Mouse (Mus musculus) hindbrain, postnatal 0 days (tissue): ENCODE measurements around the gene Ccr3. TPM values are rescaled to one million over a fixed set of nuclear protein-coding genes. Genes with fewer than 3 reads are reported as not detected.
"Not testable (repeated sequence)": the region's sequence is repeated elsewhere in the genome, so short reads cannot be mapped to it uniquely, and the experiment has no call there.

Experiments used
- ATAC-seq: fragments of 200-750 bp; cut with Nextera tagmentation; 2 replicates; pipeline ENCODE4 v1.8.0; 2017; ENCODE audit warnings: mild to moderate bottlenecking, moderate TSS enrichment, moderate library complexity
- DNase-seq: peaks from one replicate; pipeline ENCODE4 v3.0.0-alpha.2; 2015; ENCODE audit warnings: low spot score
- H3K27ac ChIP-seq: fragments of 300-500 bp; sonication (generic); 2 replicates; pipeline ENCODE4 v1.5.1; 2014; ENCODE audit warnings: mild to moderate bottlenecking
- H3K27me3 ChIP-seq: fragments of 300-500 bp; sonication (generic); 2 replicates; pipeline ENCODE4 v1.6.1; 2014; ENCODE audit warnings: low read length, mixed read lengths; ENCODE audit not compliant: insufficient read depth
- H3K36me3 ChIP-seq: fragments of 300-500 bp; sonication (generic); 2 replicates; pipeline ENCODE4 v1.6.1; 2014; ENCODE audit warnings: low read length, mixed read lengths; ENCODE audit not compliant: insufficient read depth
- H3K4me1 ChIP-seq: fragments of 300-500 bp; sonication (generic); 2 replicates; pipeline ENCODE4 v1.6.1; 2014; ENCODE audit warnings: antibody characterized with exemption, low read length, mixed read lengths; ENCODE audit not compliant: insufficient read depth
- H3K4me2 ChIP-seq: fragments of 300-500 bp; sonication (generic); 2 replicates; pipeline ENCODE4 v1.6.1; 2014; ENCODE audit warnings: low read depth, mild to moderate bottlenecking, low read length, moderate library complexity, mixed read lengths
- H3K4me3 ChIP-seq: fragments of 300-500 bp; sonication (generic); 2 replicates; pipeline ENCODE4 v1.5.1; 2014; ENCODE audit warnings: low read length
- H3K9ac ChIP-seq: fragments of 300-500 bp; sonication (generic); replicated peaks from 2 replicates; pipeline ENCODE4 v1.6.1; 2014; ENCODE audit warnings: mild to moderate bottlenecking, low read length, moderate library complexity, mixed read lengths
- H3K9me3 ChIP-seq: fragments of 300-500 bp; sonication (generic); 2 replicates; pipeline ENCODE4 v1.6.1; 2016; ENCODE audit warnings: low read length, mixed read lengths
- CTCF ChIP-seq: IDR thresholded peaks from 2 replicates; pipeline ENCODE4 v1.5.1; 2016; ENCODE audit warnings: antibody characterized with exemption, control low read depth, low read depth
- WGBS: fragments of 180-500 bp; shearing (Covaris S2); extraction: QIAGEN DNeasy Blood & Tissue Kit; methylation state at CpG from one replicate; pipeline ENCODE4 v1.1.7; 2014; 5-methylcytosine and 5-hydroxymethylcytosine counted together
- polyA plus RNA-seq: library from polyadenylated mRNA; unstranded; fragments of >200 nt; fragmentation: Nextera tagmentation; extraction: Ambion mirVana; gene quantifications from 2 replicates; pipeline ENCODE4 v1.2.1, GENCODE M21; 2015
- total RNA-seq: library from RNA; depleted of rRNA; stranded (reverse); fragments of >200 nt; gene quantifications from 2 replicates; pipeline ENCODE4 v1.2.3, GENCODE M21; 2014; rRNA removed

Gene Ccr3
- total and polyA plus RNA-seq, 2 experiments from 2014 or later, result not detected

DNA sequence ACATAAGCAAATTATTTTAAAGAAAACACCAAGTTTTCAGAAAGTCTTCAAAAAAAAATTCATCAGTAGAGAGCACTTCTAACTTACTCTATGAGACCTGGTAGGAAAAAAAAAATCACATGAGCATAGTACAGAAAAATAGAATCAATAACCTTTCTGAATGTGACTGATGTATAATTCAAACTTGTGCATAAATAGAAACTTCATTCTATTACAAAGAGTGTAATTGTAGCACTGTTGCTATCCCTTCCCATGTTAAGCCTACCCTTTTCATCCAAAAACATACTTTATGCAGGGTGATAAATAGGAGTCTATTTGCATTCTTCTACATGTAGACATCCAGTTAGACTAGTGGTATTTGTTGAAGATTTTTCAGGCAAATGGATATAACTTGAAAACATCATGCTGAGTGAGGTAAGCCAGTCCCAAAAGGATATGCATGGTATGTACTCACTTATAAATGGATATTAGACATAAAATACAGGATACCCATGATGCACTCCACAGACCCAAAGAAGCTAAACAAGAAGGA is 44.9 kb downstream of the Ccr3 start:
- no peak overlapping the region for H3K27ac ChIP-seq
- no peak overlapping the region for H3K4me3 ChIP-seq
- H3K9me3 ChIP-seq, result no peaks in the 10 kb centered on the region
- no peak for ATAC-seq
- no peak overlapping the region for H3K4me2 ChIP-seq
- no peak overlapping the region for H3K9ac ChIP-seq
- no peaks in the 10 kb centered on the region for H3K4me1 ChIP-seq
- H3K36me3 ChIP-seq, result no peaks in the 10 kb centered on the region
- DNase-seq, result no peak
- H3K27me3 ChIP-seq, result no peaks in the 10 kb centered on the region
- TF ChIP-seq CTCF, result no peak

DNA sequence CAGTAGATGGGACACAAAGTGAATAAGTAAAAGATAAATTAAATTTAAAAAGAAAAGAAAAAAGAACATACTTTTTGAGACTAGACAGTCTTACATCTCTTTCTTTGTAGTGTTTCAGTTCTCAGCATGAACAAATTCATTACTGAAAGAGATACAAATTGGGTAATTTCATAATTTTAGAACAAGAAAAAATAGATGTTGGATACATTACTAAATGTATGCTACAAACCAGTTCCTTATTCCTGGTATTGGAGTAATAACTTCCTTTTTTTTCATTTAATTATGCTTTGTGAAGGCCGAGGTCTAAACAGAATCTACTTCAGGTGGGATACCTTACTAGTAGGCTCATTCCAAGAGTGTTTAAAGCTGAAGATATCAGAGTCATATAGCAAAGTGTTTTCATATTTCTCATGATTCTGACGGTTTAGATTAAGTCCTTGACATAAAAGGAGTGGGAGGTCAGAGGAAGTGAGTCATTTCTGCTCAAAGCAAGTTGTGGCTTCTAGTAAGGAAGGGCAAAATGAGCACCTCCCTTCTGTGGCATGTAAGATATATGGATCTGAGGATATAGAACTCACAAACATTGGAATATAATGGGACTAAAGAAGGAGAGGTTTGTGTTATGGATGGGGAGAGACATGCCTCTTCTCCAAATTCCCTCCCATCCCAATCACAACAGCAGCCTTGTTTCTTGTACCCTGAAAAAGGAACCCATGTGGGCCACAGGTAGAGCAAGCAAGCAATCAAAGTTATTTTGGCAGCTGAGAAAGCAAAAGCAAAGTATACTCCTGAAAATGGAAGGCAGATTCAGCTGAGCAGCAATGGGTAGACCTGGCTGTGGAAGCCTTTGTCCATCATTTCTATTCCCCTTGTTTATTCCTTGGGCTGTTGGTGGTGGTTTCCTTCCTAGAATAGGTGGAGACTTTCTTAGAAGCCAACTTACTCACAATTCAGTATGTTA is 46.6 kb downstream of the Ccr3 start:
- no peak for DNase-seq
- Histone ChIP-seq H3K36me3 (no peaks in the 10 kb centered on the region), H3K27ac (no peak overlapping the region), H3K9ac (no peak overlapping the region), H3K4me1 (no peaks in the 10 kb centered on the region), H3K27me3 (no peaks in the 10 kb centered on the region), H3K4me3 (no peak overlapping the region), H3K9me3 (no peaks in the 10 kb centered on the region), H3K4me2 (no peak overlapping the region)
- ATAC-seq, result no peak
- TF ChIP-seq CTCF, result no peak
- 55% methylated on average over 2 of the region's 2 CpGs for WGBS

GRCm38 (mm10) chr9:124071506-124071905 is 49.7 kb downstream of the Ccr3 start:
- H3K36me3 ChIP-seq, result no peaks in the 10 kb centered on the region
- H3K9me3 ChIP-seq, result no peaks in the 10 kb centered on the region
- no peak overlapping the region for H3K4me3 ChIP-seq
- H3K27me3 ChIP-seq, result no peaks in the 10 kb centered on the region
- no peak for TF ChIP-seq CTCF
- 79% methylated on average over 1 of the region's 1 CpGs for WGBS
- H3K4me2 ChIP-seq, result no peak overlapping the region
- no peak overlapping the region for H3K27ac ChIP-seq
- ATAC-seq, result no peak
- H3K9ac ChIP-seq, result no peak overlapping the region
- H3K4me1 ChIP-seq, result no peaks in the 10 kb centered on the region
- no peak for DNase-seq

DNA sequence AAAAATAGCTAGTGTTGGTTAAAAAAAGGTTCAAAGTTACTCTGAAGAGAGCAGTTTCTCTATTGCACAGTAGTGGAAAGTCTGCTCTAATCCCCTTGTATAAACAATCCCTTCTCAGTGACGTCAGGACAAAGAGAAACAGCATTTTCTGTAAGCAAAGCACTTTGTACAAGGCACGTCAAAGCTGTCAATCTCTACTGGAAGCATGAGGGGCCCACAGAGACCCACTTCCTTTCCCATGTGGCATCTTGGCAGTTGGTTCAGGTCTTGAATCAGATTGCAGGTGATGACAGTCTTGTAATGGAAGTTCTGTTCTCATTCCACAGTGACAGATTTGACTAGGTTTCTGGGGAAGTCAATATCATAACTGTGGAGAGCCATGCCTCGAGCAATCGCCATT is 58.0 kb downstream of the Ccr3 start:
- Histone ChIP-seq H3K4me1 (no peaks in the 10 kb centered on the region), H3K4me2 (no peak overlapping the region), H3K27ac (no peak overlapping the region), H3K9ac (no peak overlapping the region), H3K4me3 (no peak overlapping the region), H3K9me3 (no peaks in the 10 kb centered on the region), H3K27me3 (no peaks in the 10 kb centered on the region), H3K36me3 (no peaks in the 10 kb centered on the region)
- ATAC-seq (no peak), DNase-seq (no peak)
- no peak for TF ChIP-seq CTCF
- 52% methylated on average over 4 of the region's 4 CpGs for WGBS

DNA sequence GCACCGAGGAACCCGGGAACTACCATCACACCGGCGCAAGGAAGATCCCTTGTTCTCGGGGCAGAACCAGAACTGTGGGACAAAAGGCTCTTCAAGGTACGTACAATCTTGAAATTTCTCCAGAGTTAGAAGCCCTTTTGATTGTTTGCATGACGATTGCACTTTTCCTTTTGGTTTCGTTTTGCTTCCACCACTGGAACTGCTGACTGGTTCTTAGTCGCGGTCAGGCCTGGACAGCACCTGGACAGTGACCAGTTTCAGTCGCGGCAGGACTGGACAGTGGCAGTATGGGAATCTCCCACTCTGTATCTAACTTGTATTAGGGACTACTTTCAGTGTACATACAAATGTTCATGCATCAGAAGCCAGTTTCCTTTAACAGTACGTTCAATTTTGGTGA is 58.7 kb downstream of the Ccr3 start:
- H3K9me3 ChIP-seq, H3K27ac ChIP-seq, H3K9ac ChIP-seq, H3K4me3 ChIP-seq, H3K27me3 ChIP-seq, H3K4me1 ChIP-seq, DNase-seq, H3K4me2 ChIP-seq, ATAC-seq, H3K36me3 ChIP-seq: not testable (repeated sequence)
- 94% methylated on average over 12 of the region's 13 CpGs for WGBS

Other genes starting within 250 kb of the Ccr3 start
- gene Cxcr6, start 215.5 kb upstream of the Ccr3 start, total RNA-seq, result not detected in 2 replicates
- gene Cxcr6, start 215.5 kb upstream of the Ccr3 start, polyA plus RNA-seq, result 0.18 TPM in 1 of 2 replicates, not detected in the other
- 10.1 and 11.9 TPM in 2 replicates for gene Fyco1, start 170.1 kb upstream of the Ccr3 start, total RNA-seq
- 8.2 and 8.6 TPM in 2 replicates for gene Fyco1, start 170.1 kb upstream of the Ccr3 start, polyA plus RNA-seq
- gene Xcr1, start 159.9 kb upstream of the Ccr3 start, total RNA-seq, result not detected in 2 replicates
- 0.05 and 0.10 TPM in 2 replicates for gene Xcr1, start 159.9 kb upstream of the Ccr3 start, polyA plus RNA-seq
- 0.21 and 0.86 TPM in 2 replicates for gene Ccr1, start 53.3 kb upstream of the Ccr3 start, total RNA-seq
- gene Ccr1, start 53.3 kb upstream of the Ccr3 start, polyA plus RNA-seq, result 0.63 and 0.66 TPM in 2 replicates
- not detected in 2 replicates for gene Ccr1l1, start 43.6 kb upstream of the Ccr3 start, total RNA-seq
- gene Ccr1l1, start 43.6 kb upstream of the Ccr3 start, polyA plus RNA-seq, result not detected in 2 replicates
- not detected in 2 replicates for gene Ccr2, start 80.0 kb downstream of the Ccr3 start, total RNA-seq
- 0.08 and 0.09 TPM in 2 replicates for gene Ccr2, start 80.0 kb downstream of the Ccr3 start, polyA plus RNA-seq
- gene Ccr5, start 99.6 kb downstream of the Ccr3 start, total RNA-seq, result 0.14 and 0.37 TPM in 2 replicates
- gene Ccr5, start 99.6 kb downstream of the Ccr3 start, polyA plus RNA-seq, result 0.81 and 1.2 TPM in 2 replicates